Mouse (Mus musculus) lung, postnatal 14 days (tissue): ENCODE measurements around the gene Erich2.

Source experiments
- DNase-seq: peaks from one replicate; pipeline ENCODE4 v3.0.0; 2021

Erich2 gene

GRCm38 (mm10) chr2:70562981-70563671, 54.5 kb downstream of the Erich2 start:
- DNase-seq: no peak

DNA sequence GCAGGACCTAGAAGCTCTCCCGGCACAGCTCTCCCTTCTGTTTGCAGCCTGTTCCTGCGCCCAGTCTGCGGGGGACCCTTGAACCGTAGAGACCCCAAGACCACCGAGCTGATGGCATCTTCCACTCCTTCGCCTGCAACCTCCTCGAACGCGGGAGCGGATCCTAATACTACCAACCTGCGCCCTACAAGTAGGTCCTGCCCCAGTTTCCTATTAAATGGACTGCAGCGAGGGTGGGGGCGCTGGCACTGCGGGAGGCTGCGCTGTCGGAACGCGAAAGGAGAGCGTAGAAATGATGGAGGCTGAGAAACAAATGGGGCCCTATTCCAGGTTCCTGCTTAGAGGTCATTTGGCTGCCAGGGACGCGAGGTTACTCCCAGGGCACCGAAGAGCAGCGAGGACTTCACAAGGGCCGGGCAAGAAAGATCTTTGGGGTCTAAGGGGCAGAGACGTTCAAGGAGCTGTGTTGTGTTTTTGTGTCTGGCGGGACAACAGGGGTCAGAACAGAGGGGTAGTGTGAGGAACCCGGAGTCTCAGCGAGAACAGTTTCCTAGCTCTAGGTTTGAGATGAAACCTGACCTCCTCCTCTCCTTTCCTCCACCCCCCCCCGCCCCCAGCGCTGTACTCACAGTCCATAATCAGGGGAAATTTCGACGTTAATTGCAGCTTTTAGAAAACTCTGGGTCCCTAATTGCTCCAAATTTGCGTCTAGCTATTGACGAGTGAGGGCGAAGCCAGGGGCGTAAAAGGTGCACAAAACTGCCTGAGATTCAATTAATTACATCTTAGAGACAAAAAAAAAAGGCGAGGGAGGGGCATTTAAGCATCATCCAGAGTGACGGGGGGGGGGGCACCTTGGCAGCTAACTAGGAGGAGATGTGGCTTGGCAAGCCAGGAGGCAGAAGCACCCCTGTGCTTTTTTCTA, 55.4 kb downstream of the Erich2 start:
- DNase-seq: no peak

DNA sequence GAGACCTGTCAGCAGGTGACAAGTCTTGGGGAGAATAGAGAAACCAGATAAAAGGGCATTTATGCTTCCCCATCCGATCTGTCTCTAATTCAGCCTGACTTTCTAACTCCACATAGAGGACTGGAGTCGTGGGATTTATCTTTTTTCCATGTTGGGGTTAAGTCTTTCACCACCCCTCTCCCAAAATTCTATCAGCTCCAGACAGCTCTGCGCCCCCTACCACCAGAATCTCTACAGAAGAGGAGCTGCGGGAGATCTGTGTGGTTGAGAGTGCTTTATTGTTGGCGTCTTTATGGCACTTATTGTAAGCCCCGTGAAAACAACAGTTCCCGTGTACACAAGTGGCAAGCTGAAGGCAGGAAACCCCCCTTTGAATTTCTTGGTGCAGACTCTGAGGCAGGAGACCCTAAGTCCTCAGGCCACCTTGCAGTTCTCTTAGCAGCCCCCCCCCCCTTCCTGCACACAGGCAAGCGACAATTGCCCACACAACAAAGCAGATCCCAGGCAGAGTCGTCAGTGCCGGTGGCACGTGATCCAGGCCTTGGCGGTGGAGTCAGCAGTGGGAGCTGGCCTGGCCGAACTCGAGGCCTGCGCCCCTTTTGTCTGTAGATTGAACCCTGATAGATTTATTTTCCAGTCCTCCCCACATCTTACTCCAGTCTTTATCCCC, 56.2 kb downstream of the Erich2 start:
- no peak for DNase-seq

DNA sequence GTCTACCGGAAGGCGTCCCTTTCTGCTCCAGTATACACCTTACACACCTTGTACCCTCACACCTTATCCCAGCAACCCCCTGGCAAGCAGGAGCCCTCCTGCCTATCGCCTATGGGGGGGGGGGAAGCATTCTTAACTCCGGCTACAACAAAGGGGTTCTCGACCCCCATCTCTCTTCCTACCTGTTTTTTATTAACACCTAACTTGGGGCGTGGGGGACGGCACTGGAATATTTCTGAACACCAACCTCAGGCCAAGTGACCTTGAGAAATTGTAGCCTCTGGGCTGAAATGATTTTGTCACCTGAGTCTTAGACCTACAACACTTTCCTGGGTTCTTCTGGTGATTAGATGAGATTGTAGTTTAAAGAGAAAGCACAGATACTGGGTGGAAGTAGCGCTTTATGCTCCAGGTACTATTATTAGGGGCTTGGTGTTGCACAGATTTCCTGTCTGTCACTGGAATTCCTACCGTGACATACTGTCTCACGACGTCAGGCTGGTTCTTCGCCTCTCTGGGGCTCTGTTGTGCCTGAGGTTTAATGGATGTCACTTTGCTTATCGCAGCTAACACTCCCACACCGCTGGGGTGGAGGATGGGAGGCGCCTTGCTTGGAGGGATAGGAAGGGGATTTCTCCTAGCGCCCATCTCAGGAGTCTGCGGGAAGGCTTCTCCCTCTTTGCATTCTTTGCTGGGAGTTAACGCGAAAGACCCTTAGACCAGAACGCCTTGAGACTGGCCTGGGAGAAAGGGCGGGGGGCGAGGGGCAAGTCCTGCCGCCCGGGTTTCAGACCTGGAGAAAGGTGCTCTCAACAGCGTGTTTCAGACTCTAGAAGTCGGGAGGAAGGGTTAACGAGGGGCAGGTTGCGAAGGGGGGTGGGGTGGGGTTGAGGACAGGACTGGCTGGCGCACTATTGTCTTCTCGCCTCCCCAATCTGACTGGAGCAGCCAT, 57.3 kb downstream of the Erich2 start:
- DNase-seq: no peak

GRCm38 (mm10) chr2:70566603-70566981, 58.0 kb downstream of the Erich2 start:
- DNase-seq: peak; percentile 16

- peak; percentile 48 for DNase-seq
These were observed 58.6 kb downstream of the Erich2 start for GRCm38 (mm10) chr2:70567071-70567681.

DNA sequence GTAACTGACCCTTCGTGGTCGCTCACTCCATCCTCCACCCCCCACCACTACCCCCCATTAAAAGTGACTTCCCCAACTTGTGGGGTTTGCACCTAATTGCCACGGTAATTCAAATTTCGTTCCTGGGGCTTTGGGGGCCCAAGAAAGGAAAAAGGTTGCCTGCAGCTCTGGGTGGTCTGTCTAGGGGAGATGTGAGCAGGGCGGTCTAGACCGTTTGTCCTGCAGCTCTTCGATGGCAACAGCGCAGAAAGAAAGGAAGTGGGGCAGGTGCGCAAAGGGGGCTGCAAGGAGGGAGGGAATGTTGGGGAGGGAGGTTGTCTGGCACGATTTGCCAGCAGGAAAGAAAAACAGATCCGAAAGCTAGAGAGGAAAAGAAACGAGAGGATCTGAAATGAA, 59.1 kb downstream of the Erich2 start:
- no peak for DNase-seq

- DNase-seq: no peak
These were observed 59.8 kb downstream of the Erich2 start for GRCm38 (mm10) chr2:70568198-70568941.

DNA sequence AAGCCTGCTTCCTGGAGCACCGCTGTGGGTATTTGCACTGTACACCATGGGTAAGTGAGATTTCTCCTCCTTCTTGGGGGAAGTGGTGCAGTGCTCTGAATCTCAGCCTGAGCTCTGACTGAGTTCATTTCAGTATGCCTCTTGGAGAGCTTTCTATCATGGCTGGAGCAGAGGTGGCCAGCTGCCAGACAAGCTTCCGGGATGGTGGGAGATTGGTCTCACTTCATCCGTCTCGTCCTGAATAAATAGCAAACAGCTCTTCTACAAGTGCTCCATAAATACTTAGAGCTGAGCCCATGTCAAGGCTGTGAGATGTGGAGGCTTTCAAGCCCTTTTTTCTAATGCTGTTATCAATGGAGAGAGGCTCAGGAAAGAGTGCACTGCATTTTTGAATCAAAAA, 63.1 kb downstream of the Erich2 start:
- peak; percentile 15 for DNase-seq

GRCm38 (mm10) chr2:70572251-70572650, 63.6 kb downstream of the Erich2 start:
- no peak for DNase-seq

DNA sequence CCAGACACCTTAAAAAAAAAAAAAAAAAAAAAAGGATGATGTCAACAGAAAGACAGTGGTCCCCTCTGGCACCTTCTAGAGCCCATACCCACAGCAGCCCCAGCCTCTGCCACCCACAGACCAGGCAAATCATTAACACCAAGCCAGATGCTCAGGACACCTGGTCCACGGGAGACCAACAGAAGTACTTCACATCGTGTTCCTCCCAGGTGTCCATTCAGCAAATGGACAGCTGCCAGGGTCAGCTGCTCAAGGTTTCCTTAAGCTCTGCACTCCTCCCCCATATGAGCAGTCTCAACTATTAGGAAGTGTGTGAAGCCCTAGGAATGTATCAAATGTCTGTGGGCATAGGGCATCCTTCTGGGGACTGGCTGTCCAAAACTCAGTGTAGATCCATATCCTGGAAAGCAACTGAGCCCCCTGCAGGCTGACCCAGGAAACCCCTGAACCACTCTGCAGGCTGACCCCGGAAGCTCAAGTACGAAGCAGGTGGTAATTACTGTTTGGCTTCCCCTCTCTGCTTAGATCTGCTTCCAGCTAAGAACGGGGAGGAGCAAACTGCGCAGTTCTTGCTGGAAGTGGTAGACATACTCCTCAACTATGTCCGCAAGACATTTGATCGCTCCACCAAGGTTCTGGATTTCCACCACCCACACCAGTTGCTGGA, 65.1 kb downstream of the Erich2 start:
- DNase-seq: no peak

- no peak for DNase-seq
These were observed 79.6 kb downstream of the Erich2 start for GRCm38 (mm10) chr2:70588200-70588599.
